Mouse (Mus musculus) kidney, embryonic 16.5 days (tissue): ENCODE results near the gene Lmod2. TPM values are rescaled to one million over a fixed set of nuclear protein-coding genes. Genes with fewer than 3 reads are reported as not detected.
A peak's percentile ranks its signal among the peaks of the same experiment; 100 is the strongest.

Experiments
- ATAC-seq: fragments of 200-750 bp; cut with Nextera tagmentation; 2 replicates; pipeline ENCODE4 v1.8.0; 2017; ENCODE audit warnings: moderate TSS enrichment; ENCODE audit not compliant: low FRiP score, low TSS enrichment
- H3K27ac ChIP-seq: fragments of 300-500 bp; sonication (generic); 2 replicates; pipeline ENCODE4 v1.5.1; 2014; ENCODE audit warnings: low read length
- H3K27me3 ChIP-seq: fragments of 300-500 bp; sonication (generic); 2 replicates; pipeline ENCODE4 v1.6.1; 2014; ENCODE audit warnings: low read length, control low read depth, mixed read lengths; ENCODE audit not compliant: insufficient read depth
- H3K36me3 ChIP-seq: fragments of 300-500 bp; sonication (generic); 2 replicates; pipeline ENCODE4 v1.6.1; 2014; ENCODE audit warnings: low read length, control low read depth, mixed read lengths; ENCODE audit not compliant: insufficient read depth
- H3K4me1 ChIP-seq: fragments of 300-500 bp; sonication (generic); 2 replicates; pipeline ENCODE4 v1.6.1; 2014; ENCODE audit warnings: low read length, control low read depth, mixed read lengths; ENCODE audit not compliant: insufficient read depth
- H3K4me2 ChIP-seq: fragments of 300-500 bp; sonication (generic); replicated peaks from 2 replicates; pipeline ENCODE4 v1.6.1; 2014; ENCODE audit warnings: low read depth, low read length
- H3K4me3 ChIP-seq: fragments of 300-500 bp; sonication (generic); 2 replicates; pipeline ENCODE4 v1.5.1; 2014; ENCODE audit warnings: mild to moderate bottlenecking, low read length
- H3K9ac ChIP-seq: fragments of 300-500 bp; sonication (generic); replicated peaks from 2 replicates; pipeline ENCODE4 v1.6.1; 2014; ENCODE audit warnings: low read length
- H3K9me3 ChIP-seq: fragments of 300-500 bp; sonication (generic); 2 replicates; pipeline ENCODE4 v1.6.1; 2016; ENCODE audit warnings: low read length, control low read depth
- WGBS: fragments of 180-500 bp; shearing (Covaris S2); extraction: QIAGEN DNeasy Blood & Tissue Kit; methylation state at CpG from one replicate; pipeline ENCODE4 v1.1.7; 2014; 5-methylcytosine and 5-hydroxymethylcytosine counted together
- polyA plus RNA-seq: library from polyadenylated mRNA; unstranded; fragments of >200 nt; fragmentation: Nextera tagmentation; extraction: Ambion mirVana; gene quantifications from 2 replicates; pipeline ENCODE4 v1.2.1, GENCODE M21; 2015

Gene Lmod2
- polyA plus RNA-seq, 1 experiment from 2014 or later: 0.32 TPM

- no peaks in the 10 kb centered on the region; the same call in 1 of the 2 replicates for H3K9me3 ChIP-seq
- no peak overlapping the region for H3K9ac ChIP-seq
- H3K27me3 ChIP-seq: no peaks in the 10 kb centered on the region
- 71% methylated on average over 6 of the region's 6 CpGs for WGBS
- no peak overlapping the region for H3K4me2 ChIP-seq
- no peaks in the 10 kb centered on the region for H3K4me1 ChIP-seq
- peak overlapping the region; percentile 14; the same call in 1 of the 2 replicates for H3K27ac ChIP-seq
- ATAC-seq: 0 out of 2 replicates have a peak, but pooled peaks have one; percentile 59
- no peaks in the 10 kb centered on the region for H3K36me3 ChIP-seq
- H3K4me3 ChIP-seq: no peak overlapping the region
Observed at GRCm38 (mm10) chr6:24571126-24571525, 26.4 kb upstream of the Lmod2 start.

DNA sequence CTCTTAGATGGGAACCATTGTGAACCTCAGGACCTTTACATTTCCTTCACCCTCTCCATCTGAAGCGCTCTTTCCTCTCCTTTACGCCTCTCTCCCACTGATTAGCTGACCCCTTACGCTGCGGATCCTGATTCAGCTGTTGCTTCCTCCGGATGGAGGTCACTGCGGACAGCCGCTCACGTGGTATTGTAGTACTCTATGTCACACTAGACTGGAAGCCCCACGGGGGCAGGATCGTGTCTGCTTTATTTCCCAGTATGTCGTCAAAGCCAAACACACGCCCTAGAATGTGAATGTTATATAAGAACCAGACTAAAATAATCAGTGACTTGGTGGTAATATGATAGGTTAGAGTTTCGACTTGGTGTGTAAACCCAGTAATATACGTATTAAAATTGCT is 25.1 kb upstream of the Lmod2 start:
- Histone ChIP-seq H3K4me1 (no peaks in the 10 kb centered on the region), H3K4me3 (no peak overlapping the region), H3K36me3 (no peaks in the 10 kb centered on the region), H3K27me3 (no peaks in the 10 kb centered on the region), H3K9ac (no peak overlapping the region), H3K9me3 (no peaks in the 10 kb centered on the region; the same call in 1 of the 2 replicates), H3K27ac (no peak overlapping the region), H3K4me2 (no peak overlapping the region)
- 88% methylated on average over 14 of the region's 14 CpGs for WGBS
- no peak for ATAC-seq

DNA sequence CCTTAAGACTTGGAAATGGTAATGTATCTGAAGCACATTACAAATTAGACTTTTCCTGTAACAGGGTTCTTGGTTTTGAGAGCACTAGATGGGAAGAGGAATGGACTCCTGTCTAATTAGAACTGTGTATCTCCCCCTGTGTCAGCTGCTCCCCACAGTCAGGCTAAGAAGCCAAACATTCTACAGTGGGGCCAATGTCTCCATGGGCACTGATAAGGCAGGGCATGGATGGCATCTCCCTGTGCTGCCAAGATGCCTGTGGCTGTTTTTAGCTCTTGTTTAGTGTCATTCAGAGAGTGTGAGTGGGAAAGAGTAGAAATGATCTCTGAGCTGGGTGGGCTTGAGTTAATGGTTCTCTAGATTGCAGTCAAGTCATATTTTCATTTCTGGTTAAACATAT is 24.2 kb upstream of the Lmod2 start:
- Histone ChIP-seq H3K4me3 (no peak overlapping the region), H3K9me3 (no peaks in the 10 kb centered on the region; the same call in 1 of the 2 replicates), H3K36me3 (no peaks in the 10 kb centered on the region), H3K4me2 (no peak overlapping the region), H3K27ac (no peak overlapping the region), H3K9ac (no peak overlapping the region), H3K4me1 (no peaks in the 10 kb centered on the region), H3K27me3 (no peaks in the 10 kb centered on the region)
- ATAC-seq: no peak

DNA sequence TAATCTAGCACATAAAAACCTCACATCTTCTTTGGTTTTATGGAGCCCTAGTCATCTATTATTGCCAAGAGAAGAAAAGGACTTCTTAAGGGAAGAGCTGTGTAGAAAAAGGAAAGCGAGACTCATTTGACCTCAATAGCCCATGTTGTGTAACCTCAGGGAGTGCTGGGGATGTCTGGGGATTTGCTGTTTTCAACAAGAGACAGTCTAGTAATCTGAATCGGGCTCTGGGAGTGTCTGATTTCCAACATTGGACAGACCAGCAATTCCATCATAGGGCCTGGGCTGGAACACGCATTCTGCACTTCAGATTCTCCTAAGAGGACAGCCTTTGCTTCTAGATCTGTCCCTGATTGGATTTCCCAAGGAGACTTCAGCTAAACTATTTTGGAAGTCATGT is 14.1 kb upstream of the Lmod2 start:
- H3K36me3 ChIP-seq: no peaks in the 10 kb centered on the region
- no peak overlapping the region for H3K4me3 ChIP-seq
- no peak overlapping the region for H3K4me2 ChIP-seq
- H3K9ac ChIP-seq: no peak overlapping the region
- no peak for ATAC-seq
- no peaks in the 10 kb centered on the region for H3K9me3 ChIP-seq
- H3K27ac ChIP-seq: no peak overlapping the region
- H3K4me1 ChIP-seq: peaks cover 15% of the 10 kb centered on the region
- WGBS: 82% methylated on average over 3 of the region's 3 CpGs
- no peaks in the 10 kb centered on the region for H3K27me3 ChIP-seq

DNA sequence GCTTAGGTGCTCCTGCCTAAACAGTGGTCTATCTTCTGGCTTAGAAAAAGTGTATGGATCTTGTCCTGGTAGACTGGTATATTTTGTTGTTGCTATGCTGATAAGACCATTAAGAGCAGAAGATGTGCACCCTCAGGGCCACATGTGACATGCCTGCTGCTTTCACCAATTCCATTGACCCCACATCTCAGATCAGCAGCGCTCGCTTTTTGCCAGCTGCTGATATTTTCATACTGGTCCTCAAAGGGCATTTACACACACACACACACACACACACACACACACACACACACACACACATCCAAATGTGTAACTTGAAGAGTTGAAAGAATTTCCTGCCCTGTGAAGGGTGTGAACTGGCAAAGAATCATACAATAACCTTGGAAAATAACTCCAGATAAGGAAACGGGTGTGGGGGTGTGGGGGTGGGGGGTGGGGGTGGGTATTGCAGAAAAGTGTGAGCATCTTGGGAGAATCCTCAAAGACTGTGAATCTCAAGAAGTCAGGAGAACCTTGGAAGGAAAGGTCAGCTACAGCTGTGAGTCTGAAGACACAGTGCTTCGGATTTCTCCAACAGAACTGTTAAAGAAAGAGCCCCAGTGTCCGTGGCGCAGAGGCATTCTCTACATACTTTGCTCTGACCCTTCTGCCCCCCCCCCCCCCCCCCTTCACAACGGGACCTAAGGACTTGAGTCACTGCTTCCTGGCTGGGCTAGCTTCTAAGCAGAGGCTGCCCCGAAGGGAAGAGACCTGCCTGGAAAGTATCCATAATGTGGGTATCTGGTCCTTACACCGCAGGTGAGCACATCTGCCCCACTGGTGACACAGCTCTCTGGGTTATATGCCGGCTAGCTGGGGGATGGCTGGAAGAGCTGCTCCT is 11.9 kb upstream of the Lmod2 start:
- H3K36me3 ChIP-seq: no peaks in the 10 kb centered on the region
- H3K4me1 ChIP-seq: peaks cover 15% of the 10 kb centered on the region
- H3K4me2 ChIP-seq: no peak overlapping the region; the same call in 1 of the 2 replicates
- H3K4me3 ChIP-seq: no peak overlapping the region
- peak; percentile 60; the same call in 1 of the 2 replicates for ATAC-seq
- no peak overlapping the region for H3K9ac ChIP-seq
- 47% methylated on average over 10 of the region's 10 CpGs for WGBS
- no peaks in the 10 kb centered on the region for H3K27me3 ChIP-seq
- no peaks in the 10 kb centered on the region for H3K9me3 ChIP-seq
- peak overlapping the region; percentile 84 for H3K27ac ChIP-seq

GRCm38 (mm10) chr6:24586885-24587284 is 10.7 kb upstream of the Lmod2 start:
- ATAC-seq: peak; percentile 78; the same call in 1 of the 2 replicates
- Histone ChIP-seq H3K9me3 (no peaks in the 10 kb centered on the region), H3K36me3 (no peaks in the 10 kb centered on the region), H3K9ac (no peak overlapping the region), H3K4me1 (peaks cover 17% of the 10 kb centered on the region), H3K27ac (peak overlapping the region; percentile 52; the same call in 1 of the 2 replicates), H3K27me3 (no peaks in the 10 kb centered on the region), H3K4me3 (no peak overlapping the region), H3K4me2 (no peak overlapping the region)
- WGBS: 27% methylated on average over 3 of the region's 3 CpGs

DNA sequence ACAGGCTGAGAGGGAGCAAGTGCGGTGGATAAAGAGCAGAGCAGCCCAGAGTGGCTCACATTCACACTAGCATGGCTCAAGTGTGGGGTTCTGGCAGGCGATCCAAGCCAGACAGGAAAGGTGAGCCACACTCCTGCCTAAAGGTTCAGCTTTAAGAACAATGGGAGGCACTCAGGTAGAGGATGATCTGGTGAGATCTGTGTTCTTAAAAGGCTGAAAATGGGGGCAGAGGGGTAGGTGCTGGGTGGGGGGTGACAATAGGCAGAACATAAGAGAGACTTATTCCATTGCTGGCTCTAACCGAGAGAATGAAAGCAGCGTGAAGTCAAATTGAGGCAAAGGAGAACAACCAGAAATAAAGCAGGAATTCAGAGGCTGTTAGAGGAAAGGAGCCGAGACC is 7.3 kb upstream of the Lmod2 start:
- no peak overlapping the region for H3K27ac ChIP-seq
- H3K4me2 ChIP-seq: no peak overlapping the region
- no peaks in the 10 kb centered on the region for H3K36me3 ChIP-seq
- no peaks in the 10 kb centered on the region for H3K27me3 ChIP-seq
- peaks cover 18% of the 10 kb centered on the region for H3K4me1 ChIP-seq
- 87% methylated on average over 5 of the region's 5 CpGs for WGBS
- H3K9ac ChIP-seq: no peak overlapping the region
- H3K4me3 ChIP-seq: no peak overlapping the region
- H3K9me3 ChIP-seq: no peaks in the 10 kb centered on the region
- ATAC-seq: no peak

GRCm38 (mm10) chr6:24591525-24592218 is 5.9 kb upstream of the Lmod2 start:
- peak; percentile 86 for ATAC-seq
- Histone ChIP-seq H3K4me2 (no peak overlapping the region), H3K27ac (no peak overlapping the region), H3K9ac (no peak overlapping the region), H3K9me3 (no peaks in the 10 kb centered on the region), H3K4me3 (no peak overlapping the region), H3K36me3 (no peaks in the 10 kb centered on the region), H3K4me1 (0 out of 2 replicates have a peak, but pooled peaks cover 8% of the 10 kb centered on the region), H3K27me3 (no peaks in the 10 kb centered on the region)
- 42% methylated on average over 10 of the region's 10 CpGs for WGBS

GRCm38 (mm10) chr6:24599179-24599578 is 1.6 kb downstream of the Lmod2 start:
- H3K9me3 ChIP-seq: no peaks in the 10 kb centered on the region; the same call in 1 of the 2 replicates
- WGBS: 92% methylated on average over 6 of the region's 6 CpGs
- no peak overlapping the region for H3K27ac ChIP-seq
- no peak overlapping the region for H3K9ac ChIP-seq
- no peak overlapping the region for H3K4me2 ChIP-seq
- H3K36me3 ChIP-seq: no peaks in the 10 kb centered on the region
- peaks cover 8% of the 10 kb centered on the region; the same call in 1 of the 2 replicates for H3K4me1 ChIP-seq
- no peaks in the 10 kb centered on the region for H3K27me3 ChIP-seq
- no peak overlapping the region for H3K4me3 ChIP-seq
- no peak for ATAC-seq
